ENCODE assay signal across 12 mouse cellular contexts in genomic region chr6:136910247-136910890, GRCm38 (mm10). TPM values are rescaled to one million over a fixed set of nuclear protein-coding genes. Genes with fewer than 3 reads are reported as not detected.
DNase-seq lines count a peak whose midpoint lies in the region; ATAC-seq and TF ChIP-seq lines count a peak whose summit lies in the region.
"Had no signal": no experiment of that assay in that cellular context is flagged by ENCODE, and none has a peak within 500 bp of the region (broad histone marks: within the 10 kb centered on the region; RNA-seq: fewer than 3 reads in every experiment).

No protein-coding gene starts in this region.

- no peaks in the 10 kb centered on the region for H3K27me3 ChIP-seq in liver, adult 2 months (ENCODE audit: control insufficient read depth, insufficient read depth, low read length)
- H3K27me3 ChIP-seq in liver, postnatal 0 days (ENCODE audit: insufficient read depth, low read length), result no peaks in the 10 kb centered on the region
- 0 out of 2 replicates have a peak, but pooled peaks cover 4% of the 10 kb centered on the region for H3K27me3 ChIP-seq in hindbrain, embryonic 13.5 days
- H3K27me3 ChIP-seq: forebrain, embryonic 13.5 days; hindbrain, embryonic 15.5 days had no signal

- H3K79me2 ChIP-seq in liver, adult 2 months (ENCODE audit: control insufficient read depth, insufficient read depth, low read length), result no peaks in the 10 kb centered on the region

- no peak for ATAC-seq in liver, postnatal 0 days
- no peak for ATAC-seq in activated CD4-positive, CD25-positive, alpha-beta regulatory T cell, adult 4 months
- ATAC-seq in hindbrain, embryonic 13.5 days (ENCODE audit: low FRiP score), result no peak
- ATAC-seq: forebrain, embryonic 13.5 days had no signal

- H3K4me3 ChIP-seq in liver, adult 2 months (ENCODE audit: insufficient read depth, low read depth, low read length), result no peak overlapping the region
- H3K4me3 ChIP-seq in liver, postnatal 0 days (ENCODE audit: low read depth, low read length), result no peak overlapping the region
- no peak overlapping the region for H3K4me3 ChIP-seq in hindbrain, embryonic 13.5 days
- H3K4me3 ChIP-seq: forebrain, embryonic 13.5 days; hindbrain, embryonic 15.5 days had no signal

- no peak for TF ChIP-seq CTCF in liver, adult 2 months (IDR thresholded peaks at IDR 0.05; ENCODE audit: low read depth, low read length)
- no peak for TF ChIP-seq CTCF in liver, postnatal 0 days (IDR thresholded peaks at IDR 0.05; ENCODE audit: low read depth)

- no peaks in the 10 kb centered on the region for H3K9me3 ChIP-seq in liver, postnatal 0 days (ENCODE audit: low read length)
- H3K9me3 ChIP-seq in hindbrain, embryonic 13.5 days, result no peaks in the 10 kb centered on the region
- H3K9me3 ChIP-seq: forebrain, embryonic 13.5 days; hindbrain, embryonic 15.5 days had no signal

- intact Hi-C loops in heart, postnatal 10 days (cut with DNase I), result no loop called here

- H3K9ac ChIP-seq in liver, adult 2 months (ENCODE audit: low read depth, low read length), result no peak overlapping the region
- no peak overlapping the region for H3K9ac ChIP-seq in liver, postnatal 0 days (replicated peaks)
- no peak overlapping the region for H3K9ac ChIP-seq in hindbrain, embryonic 13.5 days
- H3K9ac ChIP-seq: forebrain, embryonic 13.5 days; hindbrain, embryonic 15.5 days had no signal

- peak; percentile 91 for DNase-seq in heart, adult 11 months
- DNase-seq in heart, adult 8-10 months (ENCODE audit: low spot score), result no peak
- peak; percentile 45 for DNase-seq in liver, adult 2 months (ENCODE audit: extremely low read depth, low read depth, low spot score)
- no peak for DNase-seq in liver, postnatal 0 days
- peak; percentile 41 to 42 for DNase-seq in heart, postnatal 10 days
- DNase-seq in lung, postnatal 4 days, result peak; percentile 52 to 81

- whole genome bisulfite sequencing in liver, adult 2 months, result 59% methylated on average over 9 of the region's 9 CpGs
- WGBS in liver, postnatal 0 days (ENCODE audit: insufficient replicate concordance), result 74% methylated on average over 9 of the region's 9 CpGs
- 83% methylated on average over 9 of the region's 9 CpGs for WGBS in hindbrain, embryonic 13.5 days

- TF ChIP-seq EP300 in liver, postnatal 0 days (IDR thresholded peaks at IDR 0.05; ENCODE audit: low read depth), result no peak

- H3K36me3 ChIP-seq in liver, adult 2 months (ENCODE audit: control insufficient read depth, insufficient read depth, low read length), result no peaks in the 10 kb centered on the region
- H3K36me3 ChIP-seq in liver, postnatal 0 days (replicated peaks; ENCODE audit: insufficient read depth, low read length), result no peaks in the 10 kb centered on the region
- H3K36me3 ChIP-seq in hindbrain, embryonic 13.5 days, result no peaks in the 10 kb centered on the region
- H3K36me3 ChIP-seq: hindbrain, embryonic 15.5 days had no signal

- TF ChIP-seq POLR2A in liver, adult 2 months (IDR thresholded peaks at IDR 0.05; ENCODE audit: extremely low read depth, insufficient read depth, low read length), result no peak

- no peak overlapping the region for H3K4me2 ChIP-seq in liver, postnatal 0 days (ENCODE audit: low read depth, low read length)
- no peak overlapping the region for H3K4me2 ChIP-seq in hindbrain, embryonic 13.5 days
- H3K4me2 ChIP-seq: forebrain, embryonic 13.5 days; hindbrain, embryonic 15.5 days had no signal

- H3K4me1 ChIP-seq in liver, adult 2 months (ENCODE audit: control insufficient read depth, insufficient read depth, low read length), result peaks cover 20% of the 10 kb centered on the region
- peaks cover 10% of the 10 kb centered on the region for H3K4me1 ChIP-seq in liver, postnatal 0 days (ENCODE audit: insufficient read depth)
- H3K4me1 ChIP-seq in hindbrain, embryonic 13.5 days (replicated peaks), result peaks cover 8% of the 10 kb centered on the region; the same call in 1 of the 2 replicates

- H3K27ac ChIP-seq in liver, adult 2 months (replicated peaks; ENCODE audit: insufficient read depth, low read depth, low read length), result no peak overlapping the region
- H3K27ac ChIP-seq in liver, postnatal 0 days (ENCODE audit: low read depth), result no peak overlapping the region
- no peak overlapping the region for H3K27ac ChIP-seq in hindbrain, embryonic 13.5 days
- H3K27ac ChIP-seq: forebrain, embryonic 13.5 days; hindbrain, embryonic 15.5 days had no signal

RNA-seq across cellular contexts. Expression of gene Erp27, which starts 11.6 kb away (rescaled TPM):
- under 1 TPM in 2 of 4 experiments, not detected in 2; 0.44 to 0.57 TPM for total RNA-seq in heart, adult 8-10 months (2022)
- 0.40 and 1.8 TPM in 2 replicates for total RNA-seq in liver, adult 2 months (2014; rRNA removed)
- 0.37 and 0.55 TPM in 2 replicates for polyA plus RNA-seq in liver, adult 2 months (2012; rRNA removed)
- 0.40 and 0.42 TPM in 2 replicates for polyA plus RNA-seq in liver, postnatal 0 days (2015; fragmentation: Nextera tagmentation; extraction: Ambion mirVana)
- not detected for total RNA-seq in heart, postnatal 10 days (2021)
- polyA plus RNA-seq in activated CD4-positive, CD25-positive, alpha-beta regulatory T cell, adult 4 months (2017; shearing (Covaris generic)), result under 1 TPM; 0.50 to 0.54 TPM
- polyA plus RNA-seq in hindbrain, embryonic 13.5 days (2015; fragmentation: Nextera tagmentation; extraction: Ambion mirVana), result not detected in 2 replicates
- polyA plus RNA-seq: hindbrain, embryonic 15.5 days had no signal

RNA-seq across cellular contexts. Expression of gene Pde6h, which starts 13.3 kb away (rescaled TPM):
- total RNA-seq in heart, adult 8-10 months (2022), result under 1 TPM in 1 of 4 experiments, not detected in 3; 0.81 TPM
- total RNA-seq in liver, adult 2 months (2014; rRNA removed), result under 0.01 and 0.07 TPM in 2 replicates
- 0.05 TPM in 1 of 2 replicates, not detected in the other for polyA plus RNA-seq in liver, adult 2 months (2012; rRNA removed)
- 0.34 and 0.77 TPM in 2 replicates for polyA plus RNA-seq in liver, postnatal 0 days (2015; fragmentation: Nextera tagmentation; extraction: Ambion mirVana)
- not detected for total RNA-seq in heart, postnatal 10 days (2021)
- polyA plus RNA-seq in activated CD4-positive, CD25-positive, alpha-beta regulatory T cell, adult 4 months (2017; shearing (Covaris generic)), result under 1 TPM in 1 of 2 experiments, not detected in 1; 0.05 TPM
- polyA plus RNA-seq in hindbrain, embryonic 13.5 days (2015; fragmentation: Nextera tagmentation; extraction: Ambion mirVana), result not detected in 2 replicates
- polyA plus RNA-seq: forebrain, embryonic 13.5 days; liver, embryonic 16.5 days had no signal

RNA-seq across cellular contexts. Expression of gene Arhgdib, which starts 31.3 kb away (rescaled TPM):
- total RNA-seq in heart, adult 8-10 months (2022), result 10 to 100 TPM; 19.6 to 27.6 (median 22.0) TPM
- total RNA-seq in liver, adult 2 months (2014; rRNA removed), result 5.3 and 7.7 TPM in 2 replicates
- polyA plus RNA-seq in liver, adult 2 months (2012; rRNA removed), result 10.3 and 11.9 TPM in 2 replicates
- polyA plus RNA-seq in liver, postnatal 0 days (2015; fragmentation: Nextera tagmentation; extraction: Ambion mirVana), result 190 and 192 TPM in 2 replicates
- 10 to 100 TPM; 37.4 to 45.4 TPM for total RNA-seq in heart, postnatal 10 days (2021)
- 1,000 to 10,000 TPM; 2,826 to 2,843 TPM for polyA plus RNA-seq in activated CD4-positive, CD25-positive, alpha-beta regulatory T cell, adult 4 months (2017; shearing (Covaris generic))
- 16.7 and 19.2 TPM in 2 replicates for polyA plus RNA-seq in hindbrain, embryonic 13.5 days (2015; fragmentation: Nextera tagmentation; extraction: Ambion mirVana)

RNA-seq across cellular contexts. Expression of gene Mgp, which starts 34.7 kb away (rescaled TPM):
- total RNA-seq in heart, adult 8-10 months (2022), result 100 to 1,000 TPM; 260 to 429 (median 309) TPM
- total RNA-seq in liver, adult 2 months (2014; rRNA removed), result 10.0 and 10.9 TPM in 2 replicates
- polyA plus RNA-seq in liver, adult 2 months (2012; rRNA removed), result 7.3 and 11.9 TPM in 2 replicates
- polyA plus RNA-seq in liver, postnatal 0 days (2015; fragmentation: Nextera tagmentation; extraction: Ambion mirVana), result 4.5 and 6.2 TPM in 2 replicates
- 100 to 1,000 TPM; 312 to 380 TPM for total RNA-seq in heart, postnatal 10 days (2021)
- polyA plus RNA-seq in activated CD4-positive, CD25-positive, alpha-beta regulatory T cell, adult 4 months (2017; shearing (Covaris generic)), result not detected
- 13.6 and 16.2 TPM in 2 replicates for polyA plus RNA-seq in hindbrain, embryonic 13.5 days (2015; fragmentation: Nextera tagmentation; extraction: Ambion mirVana)

RNA-seq across cellular contexts. Expression of gene Art4, which starts 52.8 kb away (rescaled TPM):
- total RNA-seq in heart, adult 8-10 months (2022), result 10 to 100 TPM; 17.9 to 24.4 (median 22.7) TPM
- total RNA-seq in liver, adult 2 months (2014; rRNA removed), result 1.8 and 1.9 TPM in 2 replicates
- 0.93 and 1.1 TPM in 2 replicates for polyA plus RNA-seq in liver, adult 2 months (2012; rRNA removed)
- polyA plus RNA-seq in liver, postnatal 0 days (2015; fragmentation: Nextera tagmentation; extraction: Ambion mirVana), result 10.6 and 11.1 TPM in 2 replicates
- total RNA-seq in heart, postnatal 10 days (2021), result 10 to 100 TPM; 11.9 to 13.2 TPM
- polyA plus RNA-seq in activated CD4-positive, CD25-positive, alpha-beta regulatory T cell, adult 4 months (2017; shearing (Covaris generic)), result 1 to 10 TPM; 1.5 to 1.6 TPM
- 0.13 and 0.39 TPM in 2 replicates for polyA plus RNA-seq in hindbrain, embryonic 13.5 days (2015; fragmentation: Nextera tagmentation; extraction: Ambion mirVana)
- polyA plus RNA-seq: C2C12 had no signal

Comparison
In these comparisons a context has a peak if more than half of its experiments do, and no peak if none do; other contexts are left out.
1. DNase-seq: peak in heart, adult 11 months (single experiment), liver, adult 2 months (single experiment), heart, postnatal 10 days (2 of 2) and lung, postnatal 4 days (2 of 2); none in heart, adult 8-10 months (single experiment) and liver, postnatal 0 days (single experiment).
2. RNA of gene Arhgdib, which starts 31.3 kb away (polyA plus RNA-seq): 2,826 to 2,843 TPM in activated CD4-positive, CD25-positive, alpha-beta regulatory T cell, adult 4 months; 190 to 192 TPM in liver, postnatal 0 days, 16.7 to 19.2 TPM in hindbrain, embryonic 13.5 days and 10.3 to 11.9 TPM in liver, adult 2 months; every median in the first group is over 10 times any median in the second.